Comparison of ENCODE assay signal across 24 mouse cellular contexts in the genomic region with DNA sequence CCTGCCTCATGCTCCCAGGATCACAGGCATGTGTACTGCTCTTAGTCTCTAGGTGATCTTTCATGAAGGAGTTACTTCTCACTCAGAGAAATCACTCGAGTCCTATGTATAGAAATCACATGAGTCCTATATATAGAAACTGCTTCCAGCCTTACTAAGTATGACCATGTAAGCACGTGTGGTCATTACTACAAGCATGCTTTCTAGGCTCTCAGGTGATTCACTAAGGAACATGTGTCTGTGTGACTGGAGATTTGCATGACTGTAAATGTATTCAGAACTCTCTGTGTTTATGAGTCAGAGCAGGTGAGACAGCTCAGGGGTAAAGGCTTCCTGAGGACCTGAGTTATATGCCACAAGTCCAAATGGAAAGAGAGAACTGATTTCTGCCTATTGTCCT. TPM values are rescaled to one million over a fixed set of nuclear protein-coding genes. Genes with fewer than 3 reads are reported as not detected.
DNase-seq lines count a peak whose midpoint lies in the region; ATAC-seq and TF ChIP-seq lines count a peak whose summit lies in the region.
"Had no signal": no experiment of that assay in that cellular context is flagged by ENCODE, and none has a peak within 500 bp of the region (broad histone marks: within the 10 kb centered on the region; RNA-seq: fewer than 3 reads in every experiment).

No protein-coding gene starts in this region.

- DNase-seq in stomach, postnatal 0 days (ENCODE audit: low spot score), result no peak
- DNase-seq in left cerebral cortex, postnatal 25 days (ENCODE audit: low spot score in 2 of 2), result no peak
- no peak for DNase-seq in gastrocnemius, adult 18-20 months (ENCODE audit: low spot score)
- DNase-seq: adrenal gland, adult 8-10 months; adrenal gland, postnatal 14 days; adrenal gland, postnatal 36 days; B cell, adult 2 months; cerebellum, adult 11-12 months; cerebellum, adult 2 months; cerebellum, adult 9-10 months; cerebellum, postnatal 10 days; cerebellum, postnatal 25 days had no signal

- H3K27me3 ChIP-seq in stomach, embryonic 14.5 days (ENCODE audit: control insufficient read depth, insufficient read depth, low read length), result no peaks in the 10 kb centered on the region
- no peaks in the 10 kb centered on the region for H3K27me3 ChIP-seq in stomach, postnatal 0 days (ENCODE audit: control insufficient read depth, insufficient read depth, low read length)
- no peaks in the 10 kb centered on the region for H3K27me3 ChIP-seq in intestine, postnatal 0 days (replicated peaks; ENCODE audit: control insufficient read depth, insufficient read depth, low read length)
- H3K27me3 ChIP-seq in stomach, embryonic 16.5 days (ENCODE audit: control insufficient read depth, insufficient read depth, low read length), result no peaks in the 10 kb centered on the region
- H3K27me3 ChIP-seq: CH12.LX; embryonic facial prominence, embryonic 12.5 days; forebrain, embryonic 13.5 days; forebrain, embryonic 15.5 days had no signal

- no peak for TF ChIP-seq EP300 in stomach, postnatal 0 days (optimal IDR thresholded peaks at IDR 0.05)

- peak overlapping the region; percentile 33; the same call in 1 of the 2 replicates for H3K27ac ChIP-seq in stomach, embryonic 14.5 days (ENCODE audit: low read length)
- H3K27ac ChIP-seq in stomach, postnatal 0 days (replicated peaks), result no peak overlapping the region
- H3K27ac ChIP-seq in intestine, postnatal 0 days (ENCODE audit: low read depth, low read length), result no peak overlapping the region
- no peak overlapping the region for H3K27ac ChIP-seq in stomach, embryonic 16.5 days (ENCODE audit: low read length)
- H3K27ac ChIP-seq: embryonic facial prominence, embryonic 10.5 days; embryonic facial prominence, embryonic 12.5 days; forebrain, embryonic 13.5 days; forebrain, embryonic 15.5 days had no signal

- no peak for ATAC-seq in stomach, embryonic 14.5 days (ENCODE audit: insufficient number of reproducible peaks, insufficient read depth, low FRiP score, low read depth)
- ATAC-seq in stomach, postnatal 0 days (ENCODE audit: low FRiP score, low TSS enrichment), result no peak
- ATAC-seq in intestine, postnatal 0 days, result peak; percentile 59; the same call in 1 of the 2 replicates
- 0 out of 2 replicates have a peak, but pooled peaks have one; percentile 17 for ATAC-seq in stomach, embryonic 16.5 days (ENCODE audit: insufficient read depth, low FRiP score)
- ATAC-seq: activated CD4-positive, CD25-positive, alpha-beta regulatory T cell, adult 4 months; CD4-positive, CD25-positive, alpha-beta regulatory T cell, adult 4 months; forebrain, embryonic 13.5 days; forebrain, embryonic 15.5 days; Patski had no signal

- no peaks in the 10 kb centered on the region for H3K9me3 ChIP-seq in stomach, embryonic 14.5 days (ENCODE audit: control insufficient read depth, low read depth, low read length)
- no peaks in the 10 kb centered on the region for H3K9me3 ChIP-seq in stomach, postnatal 0 days (ENCODE audit: control insufficient read depth, low read length)
- H3K9me3 ChIP-seq in intestine, postnatal 0 days (ENCODE audit: control insufficient read depth), result no peaks in the 10 kb centered on the region
- no peaks in the 10 kb centered on the region for H3K9me3 ChIP-seq in stomach, embryonic 16.5 days (replicated peaks; ENCODE audit: control insufficient read depth, low read length)
- H3K9me3 ChIP-seq: embryonic facial prominence, embryonic 10.5 days; embryonic facial prominence, embryonic 12.5 days; forebrain, embryonic 13.5 days; forebrain, embryonic 15.5 days; G1E had no signal

- no peak overlapping the region for H3K4me3 ChIP-seq in stomach, embryonic 14.5 days (ENCODE audit: low read depth, low read length)
- H3K4me3 ChIP-seq in stomach, postnatal 0 days (ENCODE audit: low read depth, low read length), result no peak overlapping the region
- no peak overlapping the region for H3K4me3 ChIP-seq in intestine, postnatal 0 days (ENCODE audit: low read depth, low read length)
- H3K4me3 ChIP-seq in stomach, embryonic 16.5 days (replicated peaks; ENCODE audit: low read length), result no peak overlapping the region
- H3K4me3 ChIP-seq: embryonic facial prominence, embryonic 10.5 days; embryonic facial prominence, embryonic 12.5 days; forebrain, embryonic 13.5 days; forebrain, embryonic 15.5 days had no signal

- no peak for TF ChIP-seq CTCF in stomach, postnatal 0 days (IDR thresholded peaks at IDR 0.05; ENCODE audit: low read depth)
- TF ChIP-seq CTCF in intestine, postnatal 0 days (IDR thresholded peaks at IDR 0.05; ENCODE audit: low read depth), result no peak

- intact Hi-C loops in left cerebral cortex, postnatal 25 days (cut with DNase I), result loop anchor here (2.0 kb wide), 1 partner anchor 79 kb away; no protein-coding TSS in a partner anchor

- no peaks in the 10 kb centered on the region for H3K36me3 ChIP-seq in stomach, embryonic 14.5 days (ENCODE audit: control insufficient read depth, insufficient read depth, low read length)
- H3K36me3 ChIP-seq in stomach, postnatal 0 days (ENCODE audit: control insufficient read depth, insufficient read depth, low read length), result no peaks in the 10 kb centered on the region
- H3K36me3 ChIP-seq in intestine, postnatal 0 days (ENCODE audit: control insufficient read depth, insufficient read depth), result peaks cover 6% of the 10 kb centered on the region
- H3K36me3 ChIP-seq in stomach, embryonic 16.5 days (ENCODE audit: control insufficient read depth, insufficient read depth, low read length), result no peaks in the 10 kb centered on the region
- H3K36me3 ChIP-seq: embryonic facial prominence, embryonic 10.5 days; embryonic facial prominence, embryonic 12.5 days; forebrain, embryonic 15.5 days; G1E had no signal

- WGBS in stomach, embryonic 14.5 days, result 61% methylated on average over 2 of the region's 2 CpGs
- whole genome bisulfite sequencing in stomach, postnatal 0 days, result 43% methylated on average over 2 of the region's 2 CpGs
- WGBS in intestine, postnatal 0 days, result 34% methylated on average over 2 of the region's 2 CpGs
- 43% methylated on average over 2 of the region's 2 CpGs for WGBS in stomach, embryonic 16.5 days

- no peak overlapping the region for H3K4me2 ChIP-seq in stomach, embryonic 14.5 days (replicated peaks; ENCODE audit: low read depth, low read length)
- no peak overlapping the region for H3K4me2 ChIP-seq in stomach, postnatal 0 days (replicated peaks; ENCODE audit: low read depth)
- no peak overlapping the region for H3K4me2 ChIP-seq in intestine, postnatal 0 days (replicated peaks; ENCODE audit: low read depth)
- H3K4me2 ChIP-seq in stomach, embryonic 16.5 days (ENCODE audit: low read depth, low read length), result no peak overlapping the region
- H3K4me2 ChIP-seq: embryonic facial prominence, embryonic 12.5 days; forebrain, embryonic 13.5 days; forebrain, embryonic 15.5 days had no signal

- no peaks in the 10 kb centered on the region for H3K4me1 ChIP-seq in stomach, embryonic 14.5 days (ENCODE audit: control insufficient read depth, insufficient read depth, low read length)
- no peaks in the 10 kb centered on the region for H3K4me1 ChIP-seq in stomach, postnatal 0 days (replicated peaks; ENCODE audit: control insufficient read depth, insufficient read depth)
- no peaks in the 10 kb centered on the region for H3K4me1 ChIP-seq in intestine, postnatal 0 days (replicated peaks; ENCODE audit: control insufficient read depth, insufficient read depth, low read length)
- no peaks in the 10 kb centered on the region for H3K4me1 ChIP-seq in stomach, embryonic 16.5 days (ENCODE audit: control insufficient read depth, insufficient read depth, low read length)
- H3K4me1 ChIP-seq: embryonic facial prominence, embryonic 10.5 days; embryonic facial prominence, embryonic 12.5 days; forebrain, embryonic 13.5 days; forebrain, embryonic 15.5 days had no signal

- H3K9ac ChIP-seq in stomach, embryonic 14.5 days (replicated peaks; ENCODE audit: low read depth, low read length), result no peak overlapping the region
- no peak overlapping the region for H3K9ac ChIP-seq in stomach, postnatal 0 days (ENCODE audit: low read length)
- no peak overlapping the region for H3K9ac ChIP-seq in intestine, postnatal 0 days (ENCODE audit: low read depth, low read length)
- H3K9ac ChIP-seq in stomach, embryonic 16.5 days (ENCODE audit: low read length), result no peak overlapping the region
- H3K9ac ChIP-seq: embryonic facial prominence, embryonic 12.5 days; forebrain, embryonic 13.5 days; forebrain, embryonic 15.5 days had no signal

RNA-seq across cellular contexts. Expression of a gene that starts 24.3 kb away (rescaled TPM):
- polyA plus RNA-seq in stomach, embryonic 14.5 days (2014; fragmentation: Nextera tagmentation; extraction: Ambion mirVana), result 0.42 and 0.77 TPM in 2 replicates
- polyA plus RNA-seq in stomach, postnatal 0 days (2015; fragmentation: Nextera tagmentation; extraction: Ambion mirVana), result 0.41 and 0.56 TPM in 2 replicates
- 14.8 and 18.5 TPM in 2 replicates for polyA plus RNA-seq in intestine, postnatal 0 days (2015; fragmentation: Nextera tagmentation; extraction: Ambion mirVana)
- 1.5 and 2.1 TPM in 2 replicates for polyA plus RNA-seq in stomach, embryonic 16.5 days (2015; fragmentation: Nextera tagmentation; extraction: Ambion mirVana)
- under 1 TPM; 0.09 to 0.11 TPM for total RNA-seq in left cerebral cortex, postnatal 25 days (2021)
- total RNA-seq in gastrocnemius, adult 18-20 months (2021), result under 1 TPM; 0.07 TPM

Comparison
In these comparisons a context has a peak if more than half of its experiments do, and no peak if none do; other contexts are left out.
1. ATAC-seq: peak in intestine, postnatal 0 days (single experiment) and stomach, embryonic 16.5 days (single experiment); none in stomach, embryonic 14.5 days (single experiment) and stomach, postnatal 0 days (single experiment).